Mouse (Mus musculus) spleen, postnatal 4 days (tissue): Measurements from ENCODE around the gene Gm12258.
"Not testable (repeated sequence)": the region's sequence is repeated elsewhere in the genome, so short reads cannot be mapped to it uniquely, and the experiment has no call there.

Experiments
- DNase-seq, 2 experiments: peaks; one replicate each; pipeline ENCODE4 v3.0.0; 2022; ENCODE audit warnings: low spot score in 2 of 2

Gm12258 gene

GRCm38 (mm10) chr11:58846919-58847461 lies at the start of gene Gm12258:
Gene Gm12258, plus strand, starts transcription at chr11:58847158.
- DNase-seq, result peak; percentile 84 to 88

GRCm38 (mm10) chr11:58799747-58800146 lies 47.2 kb upstream of the Gm12258 start:
- no peak for DNase-seq

GRCm38 (mm10) chr11:58801558-58802228 lies 45.3 kb upstream of the Gm12258 start, which contains the start of gene Fam183b:
Gene Fam183b, minus strand, starts transcription at chr11:58801960.
- DNase-seq, result no peak

- no peak for DNase-seq
Observed at GRCm38 (mm10) chr11:58803871-58804270, 43.1 kb upstream of the Gm12258 start.

GRCm38 (mm10) chr11:58804393-58804792 lies 42.6 kb upstream of the Gm12258 start:
- no peak for DNase-seq

- no peak for DNase-seq
Observed at GRCm38 (mm10) chr11:58812001-58812400, 35.0 kb upstream of the Gm12258 start.

- not testable (repeated sequence) for DNase-seq
Observed at GRCm38 (mm10) chr11:58814700-58815099, 32.3 kb upstream of the Gm12258 start, which contains the start of gene Olfr313. Gene Olfr313, plus strand, starts transcription at chr11:58815000.

- DNase-seq, result no peak
Observed at GRCm38 (mm10) chr11:58815676-58816075, 31.3 kb upstream of the Gm12258 start.

- DNase-seq, result not testable (repeated sequence)
Observed at GRCm38 (mm10) chr11:58828937-58829336, 18.0 kb upstream of the Gm12258 start, which contains the start of gene Olfr312. Gene Olfr312, plus strand, starts transcription at chr11:58829237.

GRCm38 (mm10) chr11:58829764-58830163 lies 17.2 kb upstream of the Gm12258 start:
- no peak for DNase-seq

- DNase-seq, result not testable (repeated sequence)
Observed at GRCm38 (mm10) chr11:58832541-58832940, 14.4 kb upstream of the Gm12258 start.

- DNase-seq, result not testable (repeated sequence)
Observed at GRCm38 (mm10) chr11:58838951-58839350, 8.0 kb upstream of the Gm12258 start, which contains the start of gene Olfr311. Gene Olfr311, plus strand, starts transcription at chr11:58839251.

- DNase-seq, result no peak
Observed at GRCm38 (mm10) chr11:58847636-58848035, 678 bp downstream of the Gm12258 start.

GRCm38 (mm10) chr11:58849731-58850130 lies 2.8 kb downstream of the Gm12258 start:
- DNase-seq, result no peak

GRCm38 (mm10) chr11:58860744-58861143 lies 13.8 kb downstream of the Gm12258 start:
- no peak for DNase-seq

- peak; percentile 80 to 89 for DNase-seq
Observed at GRCm38 (mm10) chr11:58867039-58867953, 20.3 kb downstream of the Gm12258 start, which contains the start of gene 2810021J22Rik. Gene 2810021J22Rik, plus strand, starts transcription at chr11:58867216.

GRCm38 (mm10) chr11:58867954-58868330 lies 21.0 kb downstream of the Gm12258 start:
- no peak for DNase-seq

GRCm38 (mm10) chr11:58870961-58871360 lies 24.0 kb downstream of the Gm12258 start:
- DNase-seq, result no peak

GRCm38 (mm10) chr11:58883756-58884155 lies 36.8 kb downstream of the Gm12258 start:
- DNase-seq, result no peak

GRCm38 (mm10) chr11:58890511-58890910 lies 43.6 kb downstream of the Gm12258 start:
- DNase-seq, result no peak

GRCm38 (mm10) chr11:58894456-58894855 lies 47.5 kb downstream of the Gm12258 start:
- no peak for DNase-seq

GRCm38 (mm10) chr11:58897485-58897884 lies 50.5 kb downstream of the Gm12258 start:
- no peak for DNase-seq
